Mouse (Mus musculus) hindbrain, postnatal 0 days (tissue): ENCODE data around the gene Sptssb. TPM values are rescaled to one million over a fixed set of nuclear protein-coding genes. Genes with fewer than 3 reads are reported as not detected.

Source experiments
- ATAC-seq: fragments of 200-750 bp; cut with Nextera tagmentation; 2 replicates; pipeline ENCODE4 v1.8.0; 2017; ENCODE audit warnings: mild to moderate bottlenecking, moderate TSS enrichment, moderate library complexity
- DNase-seq: peaks from one replicate; pipeline ENCODE4 v3.0.0-alpha.2; 2015; ENCODE audit warnings: low spot score
- H3K27ac ChIP-seq: fragments of 300-500 bp; sonication (generic); 2 replicates; pipeline ENCODE4 v1.5.1; 2014; ENCODE audit warnings: mild to moderate bottlenecking
- H3K27me3 ChIP-seq: fragments of 300-500 bp; sonication (generic); 2 replicates; pipeline ENCODE4 v1.6.1; 2014; ENCODE audit warnings: low read length, mixed read lengths; ENCODE audit not compliant: insufficient read depth
- H3K36me3 ChIP-seq: fragments of 300-500 bp; sonication (generic); 2 replicates; pipeline ENCODE4 v1.6.1; 2014; ENCODE audit warnings: low read length, mixed read lengths; ENCODE audit not compliant: insufficient read depth
- H3K4me1 ChIP-seq: fragments of 300-500 bp; sonication (generic); 2 replicates; pipeline ENCODE4 v1.6.1; 2014; ENCODE audit warnings: antibody characterized with exemption, low read length, mixed read lengths; ENCODE audit not compliant: insufficient read depth
- H3K4me2 ChIP-seq: fragments of 300-500 bp; sonication (generic); 2 replicates; pipeline ENCODE4 v1.6.1; 2014; ENCODE audit warnings: low read depth, mild to moderate bottlenecking, low read length, moderate library complexity, mixed read lengths
- H3K4me3 ChIP-seq: fragments of 300-500 bp; sonication (generic); 2 replicates; pipeline ENCODE4 v1.5.1; 2014; ENCODE audit warnings: low read length
- H3K9ac ChIP-seq: fragments of 300-500 bp; sonication (generic); replicated peaks from 2 replicates; pipeline ENCODE4 v1.6.1; 2014; ENCODE audit warnings: mild to moderate bottlenecking, low read length, moderate library complexity, mixed read lengths
- H3K9me3 ChIP-seq: fragments of 300-500 bp; sonication (generic); 2 replicates; pipeline ENCODE4 v1.6.1; 2016; ENCODE audit warnings: low read length, mixed read lengths
- CTCF ChIP-seq: IDR thresholded peaks from 2 replicates; pipeline ENCODE4 v1.5.1; 2016; ENCODE audit warnings: antibody characterized with exemption, control low read depth, low read depth
- WGBS: fragments of 180-500 bp; shearing (Covaris S2); extraction: QIAGEN DNeasy Blood & Tissue Kit; methylation state at CpG from one replicate; pipeline ENCODE4 v1.1.7; 2014; 5-methylcytosine and 5-hydroxymethylcytosine counted together
- polyA plus RNA-seq: library from polyadenylated mRNA; unstranded; fragments of >200 nt; fragmentation: Nextera tagmentation; extraction: Ambion mirVana; gene quantifications from 2 replicates; pipeline ENCODE4 v1.2.1, GENCODE M21; 2015
- total RNA-seq: library from RNA; depleted of rRNA; stranded (reverse); fragments of >200 nt; gene quantifications from 2 replicates; pipeline ENCODE4 v1.2.3, GENCODE M21; 2014

Sptssb gene
- total and polyA plus RNA-seq, 2 experiments from 2014 or later, result 1.5 to 1.6 TPM

- no peak for DNase-seq
- H3K4me2 ChIP-seq, result no peak overlapping the region
- no peak overlapping the region for H3K4me3 ChIP-seq
- H3K9ac ChIP-seq, result no peak overlapping the region
- H3K27ac ChIP-seq, result no peak overlapping the region
- 81% methylated on average over 2 of the region's 2 CpGs for WGBS
- TF ChIP-seq CTCF, result no peak
- no peaks in the 10 kb centered on the region for H3K27me3 ChIP-seq
- H3K36me3 ChIP-seq, result no peaks in the 10 kb centered on the region
- ATAC-seq, result no peak
- H3K4me1 ChIP-seq, result no peaks in the 10 kb centered on the region
- no peaks in the 10 kb centered on the region for H3K9me3 ChIP-seq
These were observed 17.8 kb upstream of the Sptssb start for GRCm38 (mm10) chr3:69877538-69877937.

GRCm38 (mm10) chr3:69874721-69875120 lies 15.0 kb upstream of the Sptssb start:
- no peaks in the 10 kb centered on the region for H3K9me3 ChIP-seq
- H3K27me3 ChIP-seq, result no peaks in the 10 kb centered on the region
- no peaks in the 10 kb centered on the region for H3K36me3 ChIP-seq
- no peak for TF ChIP-seq CTCF
- ATAC-seq, result no peak
- no peak overlapping the region for H3K9ac ChIP-seq
- H3K27ac ChIP-seq, result no peak overlapping the region
- 88% methylated on average over 3 of the region's 3 CpGs for WGBS
- no peak overlapping the region for H3K4me3 ChIP-seq
- no peak overlapping the region for H3K4me2 ChIP-seq
- no peak for DNase-seq
- no peaks in the 10 kb centered on the region for H3K4me1 ChIP-seq

GRCm38 (mm10) chr3:69872661-69873327 lies 13.1 kb upstream of the Sptssb start:
- no peak for TF ChIP-seq CTCF
- Histone ChIP-seq H3K4me2 (no peak overlapping the region), H3K36me3 (no peaks in the 10 kb centered on the region), H3K9me3 (no peaks in the 10 kb centered on the region), H3K27me3 (no peaks in the 10 kb centered on the region), H3K4me1 (no peaks in the 10 kb centered on the region), H3K4me3 (no peak overlapping the region), H3K9ac (no peak overlapping the region), H3K27ac (no peak overlapping the region)
- DNase-seq (no peak), ATAC-seq (no peak)
- 79% methylated on average over 6 of the region's 6 CpGs for WGBS

GRCm38 (mm10) chr3:69871174-69871573 lies 11.4 kb upstream of the Sptssb start:
- 83% methylated on average over 14 of the region's 14 CpGs for WGBS
- H3K4me3 ChIP-seq, result no peak overlapping the region
- H3K9me3 ChIP-seq, result no peaks in the 10 kb centered on the region
- no peaks in the 10 kb centered on the region for H3K27me3 ChIP-seq
- DNase-seq, result no peak
- H3K36me3 ChIP-seq, result no peaks in the 10 kb centered on the region
- H3K4me1 ChIP-seq, result no peaks in the 10 kb centered on the region
- ATAC-seq, result no peak
- no peak overlapping the region for H3K27ac ChIP-seq
- no peak for TF ChIP-seq CTCF
- no peak overlapping the region for H3K9ac ChIP-seq
- no peak overlapping the region for H3K4me2 ChIP-seq

- H3K36me3 ChIP-seq, result no peaks in the 10 kb centered on the region
- H3K4me3 ChIP-seq, result no peak overlapping the region
- H3K4me1 ChIP-seq, result no peaks in the 10 kb centered on the region
- TF ChIP-seq CTCF, result no peak
- H3K27me3 ChIP-seq, result no peaks in the 10 kb centered on the region
- no peak for DNase-seq
- no peak overlapping the region for H3K9ac ChIP-seq
- H3K4me2 ChIP-seq, result no peak overlapping the region
- H3K27ac ChIP-seq, result no peak overlapping the region
- no peak for ATAC-seq
- no peaks in the 10 kb centered on the region for H3K9me3 ChIP-seq
- 87% methylated on average over 8 of the region's 8 CpGs for WGBS
These were observed 10.0 kb upstream of the Sptssb start for GRCm38 (mm10) chr3:69869702-69870101.

- no peak for DNase-seq
These were observed 2.2 kb upstream of the Sptssb start for GRCm38 (mm10) chr3:69861789-69862395.

More at GRCm38 (mm10) chr3:69861789-69862395, 2.2 kb upstream of the Sptssb start:
- no peak for TF ChIP-seq CTCF
- no peaks in the 10 kb centered on the region for H3K4me1 ChIP-seq
- ATAC-seq, result no peak
- H3K36me3 ChIP-seq, result no peaks in the 10 kb centered on the region
- H3K27ac ChIP-seq, result no peak overlapping the region
- no peaks in the 10 kb centered on the region for H3K27me3 ChIP-seq
- WGBS, result 58% methylated on average over 9 of the region's 9 CpGs
- peak overlapping the region; percentile 49; the same call in 1 of the 2 replicates for H3K4me3 ChIP-seq
- peak overlapping the region; percentile 98 for H3K4me2 ChIP-seq
- H3K9ac ChIP-seq, result no peak overlapping the region
- H3K9me3 ChIP-seq, result no peaks in the 10 kb centered on the region
